Mouse (Mus musculus): ENCODE results near the gene Nkiras1. TPM values are rescaled to one million over a fixed set of nuclear protein-coding genes. Genes with fewer than 3 reads are reported as not detected.
"Not testable (repeated sequence)": the region's sequence is repeated elsewhere in the genome, so short reads cannot be mapped to it uniquely, and the experiment has no call there.

Gene Nkiras1
- total RNA-seq (2021), result 10 to 100 TPM; 36.1 to 37.2 TPM

DNA sequence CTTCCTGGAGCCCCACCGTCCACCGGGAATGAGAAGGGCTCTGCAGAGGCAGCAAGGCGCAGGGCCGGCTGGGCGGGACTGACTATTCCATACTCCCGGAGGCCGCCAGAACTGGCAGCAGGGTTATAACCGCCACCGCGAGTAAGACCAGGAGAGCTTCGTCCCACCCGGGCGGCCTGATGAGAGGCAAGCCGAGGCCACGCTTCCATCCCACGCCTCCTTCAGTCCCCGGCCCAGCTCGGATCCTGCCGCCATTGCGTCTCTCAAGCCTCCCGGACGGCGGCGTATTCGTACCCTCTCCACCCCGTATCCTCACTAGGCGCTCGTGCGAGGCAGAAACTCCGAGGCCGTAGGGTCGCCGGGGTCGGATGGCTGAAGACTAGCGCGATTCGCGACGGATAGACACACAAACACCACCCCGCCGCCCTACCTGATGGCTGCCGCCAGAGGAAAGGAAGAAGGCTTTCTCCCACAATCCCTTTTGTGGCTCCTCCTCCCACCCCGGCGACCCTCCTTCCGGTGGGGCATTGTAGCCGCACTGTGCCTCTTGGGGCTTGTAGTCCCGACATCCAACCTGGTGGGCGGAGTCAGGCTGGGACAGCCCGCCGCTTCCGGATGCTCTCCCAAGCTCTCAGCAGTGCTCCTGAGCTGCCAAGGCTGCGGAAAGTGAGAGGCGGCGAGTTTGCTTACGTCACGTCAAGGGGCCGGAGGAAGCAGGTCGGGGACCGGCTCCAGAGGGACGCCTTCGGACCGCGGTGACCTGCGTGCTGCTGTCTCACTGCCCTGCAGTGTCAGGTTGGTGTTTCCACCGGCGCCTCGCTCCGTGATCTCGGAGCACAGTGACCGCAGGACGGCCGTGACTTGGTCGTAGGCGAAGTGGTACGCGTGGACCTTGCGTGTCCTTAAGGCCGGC, at the start of gene Nkiras1, which contains the start of gene Rpl15:
Gene Nkiras1 (plus strand): TSS at position 608 of the 913 bp plus-strand sequence.
Gene Rpl15 (minus strand): TSS at position 863 of the 913 bp plus-strand sequence.
- peak; percentile 99 for DNase-seq (ENCODE audit: low spot score)
- intact Hi-C loops (cut with DNase I), result loop anchor here (5.0 kb wide), 1 partner anchor 62 kb away; the partner anchor contains the start of gene Ube2e1

- intact Hi-C loops (cut with DNase I), result no loop called here
Measured at GRCm38 (mm10) chr14:18221977-18222376, 49.0 kb upstream of the Nkiras1 start.

GRCm38 (mm10) chr14:18225431-18225830, 45.5 kb upstream of the Nkiras1 start:
- intact Hi-C loops (cut with DNase I); DNase-seq (ENCODE audit: low spot score): not testable (repeated sequence)

More at GRCm38 (mm10) chr14:18221977-18222376, 49.0 kb upstream of the Nkiras1 start:
- DNase-seq (ENCODE audit: low spot score), result no peak

DNA sequence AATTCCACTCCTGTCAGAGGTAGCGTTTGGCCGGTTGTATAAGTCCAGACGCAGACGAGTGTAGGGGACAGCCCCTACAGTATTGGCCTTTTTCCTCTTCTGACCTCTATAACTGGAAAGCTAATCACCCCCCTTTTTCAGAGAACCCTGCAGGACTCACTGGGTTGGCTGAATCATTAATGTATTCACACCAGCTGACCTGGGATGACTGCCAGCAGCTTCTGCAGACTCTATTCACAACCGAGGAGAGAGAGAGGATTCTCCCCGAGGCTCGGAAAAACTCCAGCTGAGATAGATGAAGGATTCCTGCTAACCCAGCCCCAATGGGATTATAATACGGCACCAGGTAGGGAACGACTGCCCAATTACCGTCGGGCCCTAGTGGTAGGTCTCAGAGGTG, 44.8 kb upstream of the Nkiras1 start:
- intact Hi-C loops (cut with DNase I); DNase-seq (ENCODE audit: low spot score): not testable (repeated sequence)

DNA sequence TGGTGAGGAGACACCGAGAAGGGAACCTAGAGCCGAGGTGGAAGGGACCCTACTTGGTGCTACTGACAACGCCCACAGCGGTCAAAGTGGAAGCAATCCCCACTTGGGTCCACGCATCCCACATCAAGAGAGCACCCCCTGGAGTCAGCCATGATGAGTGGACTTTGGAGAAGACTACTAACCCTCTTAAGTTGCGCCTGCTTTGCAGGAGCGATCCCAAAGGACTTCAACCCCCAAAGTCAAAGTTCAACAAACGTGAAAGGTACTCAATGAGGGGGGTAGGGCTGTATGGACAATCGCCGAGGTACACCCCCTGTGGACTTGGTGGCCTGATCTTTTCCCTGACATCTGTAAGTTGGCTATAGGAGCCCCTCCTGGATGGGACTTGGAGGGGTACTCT, 41.2 kb upstream of the Nkiras1 start:
- intact Hi-C loops (cut with DNase I); DNase-seq (ENCODE audit: low spot score): not testable (repeated sequence)

DNA sequence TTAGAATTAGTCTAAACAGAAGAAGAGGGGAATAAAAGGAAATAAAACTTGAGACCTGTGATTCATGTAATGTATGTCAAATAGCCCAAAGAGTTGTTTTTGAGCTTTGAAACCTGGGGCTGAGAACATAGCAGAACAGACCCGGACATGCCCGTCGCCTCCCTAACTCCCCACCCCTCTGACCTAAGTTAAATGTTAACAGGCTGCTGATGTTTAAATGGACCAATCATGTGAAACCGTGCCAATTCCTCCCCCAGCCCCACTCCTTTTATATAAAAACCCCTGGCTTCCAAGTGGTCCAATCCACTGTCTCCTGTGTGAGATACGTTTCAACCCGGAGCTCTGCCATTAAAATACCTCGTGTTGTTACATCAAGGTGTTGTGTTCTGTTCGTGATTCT, 39.1 kb upstream of the Nkiras1 start:
- DNase-seq (ENCODE audit: low spot score); intact Hi-C loops (cut with DNase I): not testable (repeated sequence)

GRCm38 (mm10) chr14:18233076-18233475, 37.9 kb upstream of the Nkiras1 start:
- DNase-seq (ENCODE audit: low spot score), result no peak

DNA sequence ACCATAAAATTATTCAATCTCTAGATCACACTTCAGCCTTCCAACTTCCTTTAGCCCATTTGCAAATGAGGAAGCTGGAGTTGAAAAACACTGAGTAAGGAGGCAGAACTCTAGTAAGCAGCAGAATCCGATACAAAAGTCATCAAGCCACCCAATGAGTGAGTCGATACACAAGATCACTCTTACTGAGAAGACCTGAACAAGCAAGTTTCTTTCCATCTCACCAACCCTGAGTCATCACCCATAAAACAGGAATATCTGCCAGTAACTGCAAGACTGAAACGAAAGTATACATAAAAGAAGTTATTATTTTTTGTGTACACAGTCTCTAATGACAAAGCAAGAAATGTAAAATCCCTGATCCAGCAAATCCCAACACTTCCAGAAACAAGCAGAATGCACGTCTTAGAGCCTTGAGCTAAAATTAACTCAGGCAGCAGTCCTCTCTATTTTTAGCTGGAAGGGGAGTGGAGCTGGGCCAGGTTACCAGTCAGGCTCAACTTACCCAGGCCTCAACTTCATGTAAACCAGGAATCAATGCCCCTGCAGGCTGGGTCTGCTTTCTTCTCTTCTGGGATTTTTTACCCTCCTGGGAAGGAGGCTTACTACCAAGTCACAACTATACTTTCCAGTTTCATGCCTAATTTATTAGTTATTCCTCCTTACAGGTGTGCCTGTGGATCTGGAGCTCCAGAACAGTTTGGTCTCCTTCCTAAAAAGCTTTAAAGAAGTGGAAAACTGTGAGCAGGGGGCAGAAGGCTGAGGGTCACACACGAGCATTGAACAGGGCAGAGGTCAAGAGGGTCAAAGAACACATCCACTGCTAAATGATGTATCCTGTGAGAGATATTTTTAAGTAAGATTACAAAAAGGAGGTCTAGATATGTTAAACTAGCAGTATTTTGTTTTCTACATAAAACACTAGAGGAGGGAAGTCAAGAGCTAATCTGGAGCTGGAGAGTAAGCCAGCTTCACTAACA, 36.7 kb upstream of the Nkiras1 start:
- DNase-seq (ENCODE audit: low spot score), result no peak
- intact Hi-C loops (cut with DNase I), result no loop called here

More at GRCm38 (mm10) chr14:18233076-18233475, 37.9 kb upstream of the Nkiras1 start:
- intact Hi-C loops (cut with DNase I), result no loop called here

GRCm38 (mm10) chr14:18236496-18237235, 34.3 kb upstream of the Nkiras1 start:
- DNase-seq (ENCODE audit: low spot score); intact Hi-C loops (cut with DNase I): not testable (repeated sequence)

DNA sequence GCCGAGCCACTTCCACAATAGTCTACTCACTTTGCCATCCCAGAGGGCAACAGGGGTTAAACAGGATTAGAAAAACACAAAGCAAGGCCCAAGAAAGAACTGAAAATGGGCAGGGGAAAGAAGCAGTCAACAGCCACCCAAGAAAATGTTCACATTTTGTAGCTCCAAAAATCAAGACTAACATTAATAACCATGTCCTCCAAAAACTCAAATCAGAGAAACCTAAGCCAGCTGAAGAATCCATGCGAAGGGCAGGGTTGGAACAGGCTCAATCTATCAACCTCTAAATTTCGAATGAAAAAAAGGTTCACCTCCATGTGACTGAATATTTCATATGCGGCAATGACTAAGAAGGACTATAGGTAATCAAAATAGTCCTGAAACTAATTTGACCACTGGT, 33.6 kb upstream of the Nkiras1 start:
- no peak for DNase-seq (ENCODE audit: low spot score)

GRCm38 (mm10) chr14:18238131-18238749, 32.7 kb upstream of the Nkiras1 start:
- intact Hi-C loops (cut with DNase I), result no loop called here
- peak; percentile 98 for DNase-seq (ENCODE audit: low spot score)

More for the DNA sequence above, 33.6 kb upstream of the Nkiras1 start:
- intact Hi-C loops (cut with DNase I), result no loop called here

GRCm38 (mm10) chr14:18238750-18239731, 31.9 kb upstream of the Nkiras1 start, which contains the start of gene Nr1d2:
Gene Nr1d2 (minus strand): TSS chr14:18239127.
- peak; percentile 99 for DNase-seq (ENCODE audit: low spot score)
- intact Hi-C loops (cut with DNase I), result no loop called here

- intact Hi-C loops (cut with DNase I), result loop anchor here (2.0 kb wide), 1 partner anchor 29 kb away; no protein-coding TSS in a partner anchor
- DNase-seq (ENCODE audit: low spot score), result no peak
Measured at GRCm38 (mm10) chr14:18240132-18240531, 30.8 kb upstream of the Nkiras1 start.

DNA sequence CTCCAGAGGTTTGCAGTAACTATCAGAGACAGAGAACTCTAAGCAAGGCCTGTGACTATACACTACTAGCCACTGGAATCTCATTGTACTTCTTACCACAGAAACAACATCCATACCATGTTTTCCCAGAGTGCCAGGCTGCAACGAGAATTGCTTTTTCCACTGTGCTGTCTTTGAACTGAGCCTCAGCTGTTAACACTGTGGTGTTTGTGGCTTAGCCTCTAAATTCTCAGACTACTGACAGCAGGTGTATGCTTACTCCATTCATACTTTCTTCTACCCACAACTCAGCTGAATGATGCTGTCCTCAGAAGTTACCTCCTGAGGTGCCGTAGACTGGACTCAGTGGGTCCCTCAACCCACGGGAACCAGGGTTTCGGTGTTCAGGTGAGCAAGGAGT, 29.1 kb upstream of the Nkiras1 start:
- intact Hi-C loops (cut with DNase I), result loop anchor here (2.0 kb wide), 2 partner anchors 21 to 27 kb away; no protein-coding TSS in a partner anchor

DNA sequence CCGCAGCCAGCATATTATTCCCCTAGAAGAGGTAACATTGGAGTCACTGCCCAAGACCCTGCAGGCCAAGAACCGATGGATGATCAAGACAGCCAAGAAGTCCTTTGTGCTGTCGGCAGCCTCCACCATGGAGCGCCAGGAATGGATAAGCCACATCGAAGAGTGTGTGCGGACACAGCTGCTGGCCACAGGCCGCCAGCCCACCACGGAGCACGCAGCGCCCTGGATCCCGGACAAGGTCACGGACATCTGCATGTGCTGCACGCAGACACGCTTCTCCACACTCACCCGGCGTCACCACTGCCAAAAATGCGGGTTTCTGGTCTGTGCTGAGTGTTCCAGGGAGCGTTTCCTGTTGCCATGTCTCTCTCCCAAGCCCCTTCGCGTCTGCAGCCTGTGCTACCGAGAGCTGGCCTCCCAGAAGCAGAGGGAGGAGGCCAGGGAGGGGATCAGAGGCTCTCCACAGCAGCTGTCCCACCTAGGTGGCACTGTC, 28.3 kb upstream of the Nkiras1 start:
- intact Hi-C loops (cut with DNase I), result loop anchor here (2.0 kb wide), 1 partner anchor 20 kb away; no protein-coding TSS in a partner anchor

More for the DNA sequence above, 29.1 kb upstream of the Nkiras1 start:
- DNase-seq (ENCODE audit: low spot score), result no peak

DNA sequence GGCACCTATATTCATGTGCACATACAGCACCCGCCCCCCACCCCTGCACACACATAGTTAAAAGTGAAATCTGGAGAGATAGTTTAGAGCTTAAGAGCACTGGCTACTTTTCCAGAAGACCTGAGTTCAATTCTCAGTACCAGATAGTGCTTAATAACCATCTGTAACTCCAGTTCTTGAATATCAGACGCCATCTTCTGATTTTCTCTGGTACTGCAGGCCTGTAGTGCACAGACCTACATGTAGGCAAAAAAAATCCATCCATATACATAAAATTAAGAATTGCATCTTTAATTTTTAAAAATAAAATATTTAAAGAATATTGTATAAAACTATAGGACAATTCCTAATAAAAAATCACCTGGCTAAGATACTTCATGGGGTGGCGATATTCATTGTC, 9.7 kb upstream of the Nkiras1 start:
- DNase-seq (ENCODE audit: low spot score), result no peak
- intact Hi-C loops (cut with DNase I), result no loop called here

More for the DNA sequence above, 28.3 kb upstream of the Nkiras1 start:
- no peak for DNase-seq (ENCODE audit: low spot score)

DNA sequence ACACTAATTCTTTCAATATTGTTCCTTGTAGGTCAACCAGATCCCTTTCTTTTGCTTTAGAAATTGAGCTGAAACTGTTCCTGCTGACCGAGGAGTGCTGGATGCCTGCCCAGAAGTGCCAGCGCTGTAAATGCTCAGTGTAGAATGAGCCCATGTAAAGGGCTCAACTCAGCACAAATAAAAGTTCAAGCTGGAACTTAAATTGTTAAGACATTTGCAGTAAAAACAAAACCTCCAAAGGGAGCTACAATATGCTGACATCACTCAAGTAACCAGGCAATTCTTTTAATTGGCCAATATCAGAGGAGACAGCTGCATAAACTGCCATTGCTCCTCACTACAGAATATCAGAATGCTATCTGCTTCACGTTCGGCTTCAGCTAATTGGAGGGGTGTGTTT, 7.5 kb upstream of the Nkiras1 start:
- no peak for DNase-seq (ENCODE audit: low spot score)
- intact Hi-C loops (cut with DNase I), result loop anchor here (2.0 kb wide), 1 partner anchor 21 kb away; no protein-coding TSS in a partner anchor
